Mouse (Mus musculus): Measurements from ENCODE around the gene 2210407C18Rik.

DNA sequence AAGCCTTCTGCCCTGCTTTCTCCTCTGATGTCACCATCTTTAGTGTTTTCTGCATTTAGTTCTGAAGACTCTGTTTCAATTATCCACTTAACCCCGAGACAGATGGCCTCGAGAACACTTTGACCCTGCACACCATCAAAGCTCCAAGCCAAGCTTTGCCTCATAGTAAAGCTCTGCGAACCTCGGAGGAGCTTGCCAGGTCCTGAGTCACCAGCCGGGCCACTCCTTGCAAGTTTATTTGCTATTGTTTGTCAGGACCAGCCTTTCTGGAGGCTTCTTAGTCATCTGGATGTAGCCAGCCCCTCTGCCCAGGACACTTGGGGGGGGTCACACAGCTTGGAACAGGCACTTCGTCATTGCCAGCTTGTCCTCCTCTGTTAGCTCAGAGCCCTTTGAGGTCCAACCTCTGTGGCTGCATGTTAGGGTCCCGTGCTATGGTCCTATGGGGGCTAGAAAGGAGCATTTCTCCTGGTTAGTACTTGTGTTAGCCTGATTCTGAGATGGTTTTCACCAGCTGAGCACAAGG, 22.4 kb upstream of the 2210407C18Rik start:
- TF ChIP-seq POLR2A (IDR thresholded peaks at IDR 0.05; ENCODE audit: control insufficient read depth, extremely low read depth, insufficient read depth, low read length, poor library complexity) (no peak), CTCF (IDR thresholded peaks at IDR 0.05; ENCODE audit: borderline replicate concordance, control insufficient read depth, extremely low read depth, insufficient read depth, low read length, poor library complexity) (no peak)
